Mouse (Mus musculus): ENCODE results near the gene Pamr1.

Gene Pamr1

GRCm38 (mm10) chr2:102663339-102663738, 113.5 kb downstream of the Pamr1 start:
- no peak for DNase-seq

DNA sequence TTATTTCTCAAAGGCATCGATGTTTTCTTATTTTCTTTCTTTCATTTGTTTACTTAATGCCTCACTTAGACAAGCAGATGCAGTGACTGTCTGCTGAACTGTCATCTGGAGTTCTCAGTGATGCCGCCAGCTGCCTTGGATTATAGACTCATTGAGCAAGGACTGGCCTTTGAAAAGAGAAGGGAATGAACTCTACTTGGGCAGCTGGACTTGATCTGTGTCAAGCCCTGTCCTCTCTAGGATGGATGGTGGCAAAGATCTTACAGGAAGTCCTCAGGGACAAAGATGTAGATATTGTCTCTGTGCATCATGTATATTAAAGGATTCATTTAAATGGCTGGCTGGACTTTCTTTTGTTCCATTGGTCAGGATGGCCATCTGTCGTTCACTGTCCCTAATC, 114.1 kb downstream of the Pamr1 start:
- no peak for DNase-seq

DNA sequence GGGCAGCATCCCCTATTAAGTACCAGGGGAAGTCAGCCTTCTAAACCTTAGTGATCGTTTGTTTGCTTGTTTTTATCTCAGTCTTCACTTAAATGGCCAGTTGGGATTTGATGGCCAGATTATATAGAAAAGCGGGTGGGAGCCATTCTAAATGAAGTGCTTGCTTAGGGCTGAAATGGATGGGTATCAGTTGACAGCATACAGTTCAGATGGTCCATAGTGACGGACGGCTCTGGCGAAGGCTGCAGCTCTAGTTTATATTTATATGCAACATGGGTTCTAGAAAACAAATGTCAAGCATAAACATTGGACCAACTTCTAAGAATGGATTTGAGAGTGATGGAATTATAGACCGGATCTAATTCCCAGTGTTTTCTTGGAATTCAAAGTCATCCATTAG, 118.2 kb downstream of the Pamr1 start:
- no peak for DNase-seq

- DNase-seq: no peak
Observed at GRCm38 (mm10) chr2:102669580-102669979, 119.8 kb downstream of the Pamr1 start.

GRCm38 (mm10) chr2:102674582-102674981, 124.8 kb downstream of the Pamr1 start:
- no peak for DNase-seq

GRCm38 (mm10) chr2:102675275-102675674, 125.5 kb downstream of the Pamr1 start:
- DNase-seq: no peak

GRCm38 (mm10) chr2:102676716-102677312, 127.0 kb downstream of the Pamr1 start:
- DNase-seq: no peak

- DNase-seq: no peak
Observed at GRCm38 (mm10) chr2:102677400-102677799, 127.6 kb downstream of the Pamr1 start.

- no peak for DNase-seq
Observed at GRCm38 (mm10) chr2:102681351-102681750, 131.5 kb downstream of the Pamr1 start.

GRCm38 (mm10) chr2:102682168-102682567, 132.4 kb downstream of the Pamr1 start:
- DNase-seq: no peak

DNA sequence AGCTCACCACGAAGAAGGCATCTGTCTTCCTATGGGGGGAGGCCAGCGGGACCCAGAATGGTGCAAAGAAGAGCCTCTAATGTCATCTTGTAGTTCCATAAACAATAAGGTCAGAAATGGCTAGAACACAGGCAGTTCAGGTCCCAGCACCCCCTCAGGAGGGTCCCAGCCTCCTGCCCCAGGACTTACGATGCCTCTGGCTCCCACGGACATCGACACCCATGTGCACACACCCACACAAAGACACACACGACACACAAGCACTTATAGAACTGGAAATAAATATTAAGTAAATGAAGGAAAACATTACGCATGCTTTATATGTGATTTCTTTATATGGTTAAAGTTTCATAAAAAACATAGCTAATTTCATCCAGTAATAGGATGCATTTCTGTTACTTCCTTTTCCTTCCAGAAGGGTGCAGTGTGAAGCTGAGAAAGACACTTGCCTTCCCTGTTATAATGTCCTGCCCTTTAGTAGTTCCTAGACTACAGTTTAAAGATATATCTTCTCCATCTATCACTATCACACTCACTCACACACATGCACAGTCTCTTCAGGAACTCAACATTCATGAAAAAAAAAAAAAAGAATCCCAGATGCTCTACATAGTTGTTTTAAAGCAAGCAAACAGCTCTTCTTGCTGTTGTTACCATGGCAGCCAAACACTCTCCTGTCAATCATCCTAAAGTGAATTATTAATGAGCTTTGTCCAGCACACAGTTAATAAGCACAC, 135.7 kb downstream of the Pamr1 start:
- DNase-seq: no peak

DNA sequence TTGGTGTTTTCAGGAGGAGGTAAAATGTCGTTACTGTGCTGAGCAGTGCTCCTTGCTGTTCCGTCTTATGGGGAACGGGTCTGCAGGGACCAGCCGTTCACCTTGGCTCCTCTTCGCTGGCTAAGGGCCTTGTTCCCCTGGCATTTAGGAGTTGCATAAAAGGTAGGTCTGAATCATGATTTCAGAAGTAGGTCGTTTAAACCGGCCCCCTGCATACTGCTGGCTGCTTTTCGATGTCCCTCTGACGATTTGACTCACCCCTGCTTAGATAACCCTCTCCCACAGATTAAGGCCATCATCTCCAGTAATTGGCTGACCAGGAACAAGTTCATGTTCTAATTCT, 136.3 kb downstream of the Pamr1 start:
- DNase-seq: no peak
